Mouse (Mus musculus): ENCODE measurements around the gene Psmd8. TPM values are rescaled to one million over a fixed set of nuclear protein-coding genes. Genes with fewer than 3 reads are reported as not detected.
"Not testable (repeated sequence)": the region's sequence is repeated elsewhere in the genome, so short reads cannot be mapped to it uniquely, and the experiment has no call there.

Psmd8 gene
- 321 and 325 TPM in 2 replicates for polyA plus RNA-seq (2014; fragmentation: Nextera tagmentation; extraction: Ambion mirVana)

- 0 out of 2 replicates have a peak within 1 kb of the TSS, but pooled peaks have one; percentile 30 for H3K27ac ChIP-seq (ENCODE audit: low read depth, low read length)
- H3K9ac ChIP-seq (ENCODE audit: low read length): peak within 1 kb of the TSS; percentile 80
- ATAC-seq (ENCODE audit: insufficient read depth, low FRiP score, low TSS enrichment): peak; percentile 93
- H3K36me3 ChIP-seq (ENCODE audit: control insufficient read depth, insufficient read depth, low read length): peaks cover 3% of the 10 kb centered on the region; the same call in 1 of the 2 replicates
- DNase-seq (ENCODE audit: low spot score): peak; percentile 98
- no peaks in the 10 kb centered on the region for H3K27me3 ChIP-seq (ENCODE audit: control insufficient read depth, insufficient read depth, low read length)
- peak within 1 kb of the TSS; percentile 81 for H3K4me3 ChIP-seq (ENCODE audit: low read depth, low read length)
- under 1% methylated on average over 62 of the region's 62 CpGs for WGBS
- H3K4me1 ChIP-seq (ENCODE audit: control insufficient read depth, insufficient read depth, low read length): peaks cover 12% of the 10 kb centered on the region
- H3K9me3 ChIP-seq (ENCODE audit: control insufficient read depth, low read length): no peaks in the 10 kb centered on the region
- peak within 1 kb of the TSS; percentile 80 for H3K4me2 ChIP-seq (ENCODE audit: low read depth)
Measured at GRCm38 (mm10) chr7:29180077-29180853, at the start of gene Psmd8. TSS of gene Psmd8 (minus strand) at chr7:29180701.

GRCm38 (mm10) chr7:29228202-29228601, 47.7 kb upstream of the Psmd8 start:
- H3K4me3 ChIP-seq (ENCODE audit: low read depth, low read length): no peak overlapping the region
- H3K4me1 ChIP-seq (ENCODE audit: control insufficient read depth, insufficient read depth, low read length): peaks cover 5% of the 10 kb centered on the region
- no peak overlapping the region for H3K27ac ChIP-seq (ENCODE audit: low read depth, low read length)
- no peak overlapping the region for H3K4me2 ChIP-seq (ENCODE audit: low read depth)
- no peaks in the 10 kb centered on the region for H3K9me3 ChIP-seq (ENCODE audit: control insufficient read depth, low read length)
- 78% methylated on average over 4 of the region's 4 CpGs for WGBS
- H3K27me3 ChIP-seq (ENCODE audit: control insufficient read depth, insufficient read depth, low read length): peaks cover 22% of the 10 kb centered on the region
- H3K9ac ChIP-seq (ENCODE audit: low read length): no peak overlapping the region
- ATAC-seq (ENCODE audit: insufficient read depth, low FRiP score, low TSS enrichment) (no peak), DNase-seq (ENCODE audit: low spot score) (no peak)
- H3K36me3 ChIP-seq (ENCODE audit: control insufficient read depth, insufficient read depth, low read length): no peaks in the 10 kb centered on the region

GRCm38 (mm10) chr7:29225520-29225919, 45.0 kb upstream of the Psmd8 start:
- H3K4me3 ChIP-seq (ENCODE audit: low read depth, low read length): no peak overlapping the region
- H3K9ac ChIP-seq (ENCODE audit: low read length): no peak overlapping the region; the same call in 1 of the 2 replicates
- no peaks in the 10 kb centered on the region for H3K36me3 ChIP-seq (ENCODE audit: control insufficient read depth, insufficient read depth, low read length)
- ATAC-seq (ENCODE audit: insufficient read depth, low FRiP score, low TSS enrichment) (no peak), DNase-seq (ENCODE audit: low spot score) (no peak)
- no peaks in the 10 kb centered on the region for H3K27me3 ChIP-seq (ENCODE audit: control insufficient read depth, insufficient read depth, low read length)
- H3K9me3 ChIP-seq (ENCODE audit: control insufficient read depth, low read length): no peaks in the 10 kb centered on the region
- WGBS: 74% methylated on average over 13 of the region's 13 CpGs
- no peak overlapping the region for H3K27ac ChIP-seq (ENCODE audit: low read depth, low read length)
- no peak overlapping the region for H3K4me2 ChIP-seq (ENCODE audit: low read depth)
- peaks cover 5% of the 10 kb centered on the region for H3K4me1 ChIP-seq (ENCODE audit: control insufficient read depth, insufficient read depth, low read length)

GRCm38 (mm10) chr7:29224756-29225394, 44.4 kb upstream of the Psmd8 start:
- Histone ChIP-seq H3K27ac (ENCODE audit: low read depth, low read length) (no peak overlapping the region), H3K27me3 (ENCODE audit: control insufficient read depth, insufficient read depth, low read length) (no peaks in the 10 kb centered on the region), H3K9ac (ENCODE audit: low read length) (peak overlapping the region; percentile 35; the same call in 1 of the 2 replicates), H3K4me1 (ENCODE audit: control insufficient read depth, insufficient read depth, low read length) (peaks cover 5% of the 10 kb centered on the region), H3K4me3 (ENCODE audit: low read depth, low read length) (no peak overlapping the region), H3K36me3 (ENCODE audit: control insufficient read depth, insufficient read depth, low read length) (no peaks in the 10 kb centered on the region), H3K9me3 (ENCODE audit: control insufficient read depth, low read length) (no peaks in the 10 kb centered on the region), H3K4me2 (ENCODE audit: low read depth) (peak overlapping the region; percentile 20; the same call in 1 of the 2 replicates)
- 12% methylated on average over 16 of the region's 16 CpGs for WGBS
- ATAC-seq (ENCODE audit: insufficient read depth, low FRiP score, low TSS enrichment): no peak
- DNase-seq (ENCODE audit: low spot score): peak; percentile 41

GRCm38 (mm10) chr7:29214846-29215245, 34.3 kb upstream of the Psmd8 start:
- peak; percentile 25 for DNase-seq (ENCODE audit: low spot score)
- no peak overlapping the region for H3K9ac ChIP-seq (ENCODE audit: low read length)
- ATAC-seq (ENCODE audit: insufficient read depth, low FRiP score, low TSS enrichment): no peak

GRCm38 (mm10) chr7:29214236-29214635, 33.7 kb upstream of the Psmd8 start:
- Histone ChIP-seq H3K9ac (ENCODE audit: low read length) (no peak overlapping the region), H3K36me3 (ENCODE audit: control insufficient read depth, insufficient read depth, low read length) (no peaks in the 10 kb centered on the region), H3K9me3 (ENCODE audit: control insufficient read depth, low read length) (no peaks in the 10 kb centered on the region), H3K27me3 (ENCODE audit: control insufficient read depth, insufficient read depth, low read length) (peaks cover 7% of the 10 kb centered on the region), H3K27ac (ENCODE audit: low read depth, low read length) (no peak overlapping the region), H3K4me2 (ENCODE audit: low read depth) (no peak overlapping the region), H3K4me3 (ENCODE audit: low read depth, low read length) (no peak overlapping the region), H3K4me1 (ENCODE audit: control insufficient read depth, insufficient read depth, low read length) (no peaks in the 10 kb centered on the region)
- no peak for ATAC-seq (ENCODE audit: insufficient read depth, low FRiP score, low TSS enrichment)
- no peak for DNase-seq (ENCODE audit: low spot score)
- WGBS: 56% methylated on average over 2 of the region's 2 CpGs

More at GRCm38 (mm10) chr7:29214846-29215245, 34.3 kb upstream of the Psmd8 start:
- Histone ChIP-seq H3K36me3 (ENCODE audit: control insufficient read depth, insufficient read depth, low read length) (no peaks in the 10 kb centered on the region), H3K4me1 (ENCODE audit: control insufficient read depth, insufficient read depth, low read length) (no peaks in the 10 kb centered on the region), H3K4me3 (ENCODE audit: low read depth, low read length) (no peak overlapping the region), H3K27me3 (ENCODE audit: control insufficient read depth, insufficient read depth, low read length) (peaks cover 7% of the 10 kb centered on the region), H3K4me2 (ENCODE audit: low read depth) (no peak overlapping the region), H3K27ac (ENCODE audit: low read depth, low read length) (no peak overlapping the region), H3K9me3 (ENCODE audit: control insufficient read depth, low read length) (no peaks in the 10 kb centered on the region)
- 41% methylated on average over 15 of the region's 15 CpGs for WGBS

- ATAC-seq (ENCODE audit: insufficient read depth, low FRiP score, low TSS enrichment) (peak; percentile 74; the same call in 1 of the 2 replicates), DNase-seq (ENCODE audit: low spot score) (peak; percentile 79)
- no peaks in the 10 kb centered on the region for H3K4me1 ChIP-seq (ENCODE audit: control insufficient read depth, insufficient read depth, low read length)
- no peak within 1 kb of the TSS for H3K27ac ChIP-seq (ENCODE audit: low read depth, low read length)
- peak within 1 kb of the TSS; percentile 26 for H3K4me2 ChIP-seq (ENCODE audit: low read depth)
- H3K27me3 ChIP-seq (ENCODE audit: control insufficient read depth, insufficient read depth, low read length): peaks cover 7% of the 10 kb centered on the region
- no peaks in the 10 kb centered on the region for H3K9me3 ChIP-seq (ENCODE audit: control insufficient read depth, low read length)
- WGBS: 2% methylated on average over 20 of the region's 20 CpGs
- no peaks in the 10 kb centered on the region for H3K36me3 ChIP-seq (ENCODE audit: control insufficient read depth, insufficient read depth, low read length)
- peak within 1 kb of the TSS; percentile 4; the same call in 1 of the 2 replicates for H3K4me3 ChIP-seq (ENCODE audit: low read depth, low read length)
- no peak within 1 kb of the TSS for H3K9ac ChIP-seq (ENCODE audit: low read length)
Measured at GRCm38 (mm10) chr7:29213675-29214082, 33.2 kb upstream of the Psmd8 start, which contains the start of gene Catsperg1. TSS of gene Catsperg1 (minus strand) at chr7:29214035.

GRCm38 (mm10) chr7:29212775-29213560, 32.5 kb upstream of the Psmd8 start:
- not testable (repeated sequence) for DNase-seq (ENCODE audit: low spot score); H3K9ac ChIP-seq (ENCODE audit: low read length)
- H3K4me3 ChIP-seq (ENCODE audit: low read depth, low read length): peak overlapping the region; percentile 4; the same call in 1 of the 2 replicates

More at GRCm38 (mm10) chr7:29212775-29213560, 32.5 kb upstream of the Psmd8 start:
- not testable (repeated sequence) for H3K9me3 ChIP-seq (ENCODE audit: control insufficient read depth, low read length); H3K27me3 ChIP-seq (ENCODE audit: control insufficient read depth, insufficient read depth, low read length); H3K27ac ChIP-seq (ENCODE audit: low read depth, low read length); ATAC-seq (ENCODE audit: insufficient read depth, low FRiP score, low TSS enrichment); H3K4me1 ChIP-seq (ENCODE audit: control insufficient read depth, insufficient read depth, low read length); H3K36me3 ChIP-seq (ENCODE audit: control insufficient read depth, insufficient read depth, low read length)
- H3K4me2 ChIP-seq (ENCODE audit: low read depth): peak overlapping the region; percentile 26
- WGBS: 13% methylated on average over 40 of the region's 40 CpGs

Data from neural tube, embryonic 11.5 days (tissue).